Mouse (Mus musculus): ENCODE data around the gene Smoc2.

Smoc2 gene

DNA sequence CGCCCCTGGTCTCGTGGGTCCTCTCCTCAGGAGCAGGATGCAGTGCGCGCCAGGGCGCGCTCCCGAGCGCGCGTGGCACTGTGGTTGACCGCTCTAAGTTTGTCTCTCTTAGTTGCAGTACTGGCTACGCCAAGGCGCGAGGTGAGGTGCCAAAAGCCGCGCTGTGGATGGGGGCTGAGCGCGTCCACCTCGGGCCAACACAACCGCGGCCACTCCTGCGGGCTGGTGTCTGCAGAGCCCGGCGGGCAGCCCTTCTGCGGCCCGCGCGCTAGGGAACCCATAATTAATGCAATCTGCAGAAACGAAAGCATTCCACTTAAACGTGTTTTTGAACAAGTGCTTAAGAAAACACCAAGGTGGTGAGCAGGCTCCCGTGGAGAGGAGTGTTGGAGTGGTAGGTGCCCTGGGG is 1.1 kb downstream of the Smoc2 start:
- no peak for DNase-seq

- peak; percentile 27 to 78 for DNase-seq
These were observed 8.8 kb downstream of the Smoc2 start for GRCm38 (mm10) chr17:14288015-14288616.

DNA sequence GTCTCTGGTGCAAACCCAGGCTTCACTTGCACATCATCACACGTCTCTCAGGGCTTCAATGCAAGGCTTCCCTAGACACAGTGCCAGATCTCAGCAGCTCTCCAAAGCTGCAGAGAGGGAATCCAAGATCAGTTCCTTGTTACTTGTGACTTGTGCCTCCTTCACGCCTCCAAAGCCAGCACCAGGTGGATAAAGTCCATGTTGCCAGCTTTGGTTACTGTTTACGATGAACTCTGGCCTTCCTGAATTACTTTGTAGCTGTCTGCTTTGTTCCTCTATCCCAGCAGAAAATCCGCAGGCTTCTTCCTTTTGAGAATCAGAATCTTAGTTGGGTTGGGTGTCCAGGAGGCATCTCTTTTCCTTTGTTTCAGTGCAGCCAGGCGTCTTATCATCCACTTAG is 14.3 kb downstream of the Smoc2 start:
- DNase-seq: peak; percentile 60 to 67

DNA sequence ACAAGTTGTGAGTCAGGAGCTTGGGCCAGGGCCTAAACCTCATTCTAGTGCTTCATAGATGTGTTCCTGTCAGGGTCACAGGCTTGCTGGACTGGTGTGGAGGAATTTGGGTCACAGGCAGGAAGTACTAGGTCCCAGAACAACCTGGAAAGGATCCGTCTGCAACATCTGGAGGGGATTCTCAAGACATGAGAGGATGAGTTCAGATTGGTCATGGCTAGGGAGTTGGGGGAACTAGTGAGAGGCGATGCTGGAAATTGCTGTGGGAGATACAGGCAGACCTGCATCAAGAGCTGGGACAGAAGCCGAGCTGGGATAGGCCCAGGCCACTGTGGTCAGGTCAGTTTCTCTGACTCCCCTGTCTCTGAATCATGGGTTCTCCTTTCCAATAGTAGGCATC is 15.8 kb downstream of the Smoc2 start:
- DNase-seq: no peak

DNA sequence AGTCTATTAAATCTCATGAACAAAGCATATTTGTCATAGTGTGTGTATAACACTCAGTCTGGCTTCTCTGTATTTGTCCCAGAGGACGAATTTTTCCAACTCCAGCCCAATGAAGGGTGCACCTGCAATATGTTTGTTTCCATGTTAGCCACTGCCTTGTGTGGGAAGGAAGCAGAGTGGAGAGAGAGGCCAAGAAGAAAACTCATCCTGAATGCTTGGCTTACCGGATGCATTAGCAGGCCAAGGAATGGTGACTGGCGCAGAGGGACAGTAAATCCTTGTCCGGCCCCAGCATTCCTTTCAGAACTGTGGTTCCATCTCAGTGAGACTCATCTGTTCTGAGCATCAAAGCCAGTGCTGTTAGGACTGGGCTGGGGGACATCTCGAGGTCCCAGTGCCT is 21.1 kb downstream of the Smoc2 start:
- DNase-seq: no peak

- no peak for DNase-seq
These were observed 22.4 kb downstream of the Smoc2 start for GRCm38 (mm10) chr17:14301491-14302344.

DNA sequence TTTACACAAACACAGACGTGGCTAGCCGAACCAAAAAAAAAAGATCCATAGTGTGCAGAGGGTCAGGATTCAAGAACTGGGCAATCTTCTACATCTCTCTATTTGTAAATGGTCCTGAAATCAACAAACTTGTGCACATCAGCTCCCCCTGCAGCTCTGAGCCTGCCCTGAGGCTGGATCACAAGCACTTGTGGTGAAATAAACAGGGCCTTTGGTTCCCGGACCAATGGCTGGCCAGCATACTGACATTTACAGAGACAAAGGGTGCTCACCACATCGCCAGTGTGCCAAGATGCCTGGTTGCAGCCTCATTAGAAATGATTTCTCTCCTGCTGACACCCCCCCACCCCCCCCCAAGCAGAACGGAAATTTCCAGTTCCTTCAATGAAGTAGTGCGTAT is 23.1 kb downstream of the Smoc2 start:
- DNase-seq: no peak

DNA sequence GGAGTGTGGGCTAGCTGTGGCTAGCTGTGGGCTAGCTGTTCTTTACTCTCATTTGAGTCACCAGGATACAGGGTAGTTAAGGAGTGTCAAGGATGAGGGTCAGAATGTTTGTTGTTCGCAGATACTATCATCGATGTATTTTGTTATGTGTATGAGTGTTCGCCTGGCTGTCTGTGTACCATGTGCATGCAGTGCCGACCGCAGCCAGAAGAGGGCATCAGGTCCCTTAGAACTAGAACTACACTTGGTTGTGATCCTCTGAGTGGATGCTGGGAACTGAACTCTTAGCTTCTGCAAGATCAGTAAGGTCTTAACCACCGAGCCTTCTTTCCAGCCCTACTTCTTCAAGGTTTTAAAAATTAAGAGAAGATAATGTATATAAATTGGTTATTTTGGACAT is 24.4 kb downstream of the Smoc2 start:
- no peak for DNase-seq

GRCm38 (mm10) chr17:14309884-14310283 is 30.6 kb downstream of the Smoc2 start:
- no peak for DNase-seq

DNA sequence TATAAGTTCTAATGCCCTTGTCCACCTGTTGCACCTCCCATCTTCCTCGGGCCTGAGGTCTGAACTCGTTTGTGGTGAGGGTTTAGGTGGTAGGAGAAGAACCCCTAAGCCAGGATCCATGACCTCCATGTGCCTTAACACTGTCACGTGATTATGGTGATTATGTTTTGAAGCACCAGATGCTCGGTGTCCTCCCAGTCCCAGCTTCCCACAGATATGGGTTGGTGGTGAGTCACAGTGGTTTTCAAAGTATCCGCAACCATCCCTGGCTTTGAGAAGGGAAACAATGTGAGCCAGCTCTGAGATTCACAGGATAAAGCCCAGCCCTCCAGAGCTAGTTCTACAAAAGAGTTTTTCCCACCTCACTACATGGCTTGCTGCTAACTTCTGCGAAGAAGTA is 33.1 kb downstream of the Smoc2 start:
- no peak for DNase-seq

- DNase-seq: no peak
These were observed 35.0 kb downstream of the Smoc2 start for GRCm38 (mm10) chr17:14314308-14314707.

GRCm38 (mm10) chr17:14316536-14316935 is 37.2 kb downstream of the Smoc2 start:
- DNase-seq: no peak

GRCm38 (mm10) chr17:14317439-14317838 is 38.1 kb downstream of the Smoc2 start:
- no peak for DNase-seq

GRCm38 (mm10) chr17:14326156-14326555 is 46.9 kb downstream of the Smoc2 start:
- DNase-seq: no peak

- DNase-seq: no peak
These were observed 48.7 kb downstream of the Smoc2 start for GRCm38 (mm10) chr17:14328037-14328436.

DNA sequence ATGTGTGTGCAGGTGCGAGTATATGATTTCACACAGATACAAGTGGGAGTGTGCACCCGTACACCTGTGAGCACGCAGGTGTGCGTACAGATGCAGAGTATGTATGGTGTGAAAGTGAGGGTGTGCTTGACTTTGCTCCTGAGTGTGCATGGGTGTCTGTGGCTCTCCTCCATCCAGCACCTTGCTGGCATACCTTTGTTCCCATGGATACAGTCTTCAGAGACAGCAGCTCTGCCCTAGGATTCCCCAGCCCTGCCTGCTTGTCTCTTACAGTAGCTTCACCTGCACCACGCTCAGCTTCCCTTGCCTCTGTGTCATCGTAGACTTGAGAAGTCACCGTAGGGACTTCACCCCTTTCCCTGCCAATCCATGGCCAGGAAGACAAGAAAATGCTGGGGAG is 51.2 kb downstream of the Smoc2 start:
- DNase-seq: no peak

DNA sequence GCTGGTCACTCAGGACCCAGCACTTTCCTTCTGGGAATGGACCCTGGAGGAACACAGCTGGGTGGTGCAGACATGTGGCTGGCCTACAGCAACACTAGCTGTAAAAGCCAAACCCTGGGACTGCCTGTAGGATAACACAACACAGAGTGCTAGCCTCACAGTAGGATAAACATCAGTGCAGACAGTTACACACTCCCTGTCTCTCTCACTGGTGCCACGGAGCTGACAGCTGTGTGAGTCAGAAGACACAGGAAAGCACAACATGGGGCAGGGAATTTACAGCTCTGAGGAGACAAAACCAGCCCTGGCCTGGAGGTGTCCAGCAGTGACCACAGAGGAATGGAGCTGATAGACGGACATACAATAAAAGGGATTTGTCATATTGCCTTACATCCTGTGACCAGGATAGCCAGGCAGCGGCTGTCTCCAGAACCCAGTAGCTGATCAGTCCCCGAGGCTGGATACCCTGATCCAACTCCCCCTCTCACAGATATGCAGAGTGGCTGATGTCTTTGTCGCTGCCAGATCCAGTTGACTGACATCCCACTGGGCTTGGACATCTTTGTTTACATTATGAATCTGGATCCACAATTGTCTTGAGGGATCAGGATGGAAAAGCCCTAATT is 60.7 kb downstream of the Smoc2 start:
- DNase-seq: no peak

DNA sequence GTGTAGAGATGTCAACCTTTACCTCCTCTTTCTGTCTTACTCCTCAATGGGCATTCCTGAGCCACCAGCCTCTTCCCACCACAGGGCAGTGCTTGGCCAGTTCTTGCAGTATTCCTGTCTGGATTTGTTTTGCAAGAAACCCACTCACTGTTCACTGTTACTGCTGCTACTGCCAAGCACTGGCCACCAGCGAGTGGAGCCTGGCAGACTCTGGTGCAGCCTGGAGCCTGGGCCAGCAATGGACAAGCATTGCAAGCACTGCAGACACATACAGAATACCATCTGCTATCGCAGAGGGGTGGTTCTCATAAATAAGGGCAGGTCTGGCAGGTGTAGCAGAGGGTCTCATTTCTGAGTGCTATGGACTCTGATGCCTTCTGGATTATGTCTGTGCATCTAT is 61.4 kb downstream of the Smoc2 start:
- no peak for DNase-seq

DNA sequence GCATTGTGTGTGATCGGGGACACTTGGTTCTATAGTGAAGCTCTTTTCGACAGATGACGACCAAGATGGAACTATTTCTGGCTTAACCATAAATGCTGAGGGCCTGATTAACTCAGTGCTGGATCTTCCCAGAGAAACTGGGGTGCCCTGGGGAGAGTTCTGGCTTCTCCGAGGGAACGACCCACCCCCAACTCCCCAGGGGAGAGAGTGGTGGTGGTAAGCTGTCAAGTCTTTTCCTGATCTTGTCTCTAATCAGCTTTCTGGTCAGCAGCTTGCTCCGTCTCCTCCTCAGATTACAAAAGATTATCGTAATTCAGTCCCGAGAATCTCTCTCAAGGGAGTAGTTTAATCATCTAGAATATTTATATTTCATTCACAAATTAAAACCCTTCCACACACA is 63.2 kb downstream of the Smoc2 start:
- no peak for DNase-seq

DNA sequence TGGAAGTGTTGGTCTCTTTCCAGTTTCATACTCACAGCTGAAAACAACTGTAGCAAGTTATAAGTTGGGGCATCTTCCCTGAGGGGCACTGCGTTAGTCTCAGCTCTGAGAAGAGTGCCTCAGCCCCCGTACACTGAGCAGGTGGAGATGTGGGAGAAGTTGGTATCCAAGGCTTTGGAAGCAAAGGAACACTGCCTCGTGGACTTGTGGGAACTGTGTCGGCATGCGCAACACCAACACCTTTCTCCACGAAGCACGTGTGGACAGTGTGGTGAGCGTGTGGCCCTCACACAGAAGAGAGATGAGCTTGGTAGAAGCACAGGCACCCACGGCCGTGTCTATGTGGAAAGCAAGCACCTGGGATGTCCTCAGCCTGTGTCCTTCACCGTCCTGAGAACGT is 64.1 kb downstream of the Smoc2 start:
- DNase-seq: no peak

GRCm38 (mm10) chr17:14345556-14345955 is 66.2 kb downstream of the Smoc2 start:
- DNase-seq: no peak

DNA sequence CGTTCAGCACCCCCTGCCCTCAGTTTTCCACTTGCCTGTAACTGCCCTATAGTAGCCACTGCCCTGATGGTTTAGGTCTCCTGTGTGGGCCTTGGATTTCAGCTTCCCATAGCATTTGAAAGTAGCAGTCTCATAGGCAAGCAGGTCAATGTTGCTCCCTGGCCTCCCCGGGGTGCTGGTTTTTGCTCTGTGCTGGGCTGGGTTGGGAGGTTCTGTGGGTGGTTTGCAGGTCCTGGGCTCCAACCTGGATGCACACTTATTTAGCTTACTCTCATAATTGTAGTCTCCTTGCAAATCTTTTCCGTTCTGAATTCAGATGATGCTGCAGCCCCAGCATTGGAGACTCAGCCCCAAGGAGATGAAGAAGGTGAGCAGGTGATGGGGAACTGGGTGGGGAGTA is 67.6 kb downstream of the Smoc2 start:
- no peak for DNase-seq

DNA sequence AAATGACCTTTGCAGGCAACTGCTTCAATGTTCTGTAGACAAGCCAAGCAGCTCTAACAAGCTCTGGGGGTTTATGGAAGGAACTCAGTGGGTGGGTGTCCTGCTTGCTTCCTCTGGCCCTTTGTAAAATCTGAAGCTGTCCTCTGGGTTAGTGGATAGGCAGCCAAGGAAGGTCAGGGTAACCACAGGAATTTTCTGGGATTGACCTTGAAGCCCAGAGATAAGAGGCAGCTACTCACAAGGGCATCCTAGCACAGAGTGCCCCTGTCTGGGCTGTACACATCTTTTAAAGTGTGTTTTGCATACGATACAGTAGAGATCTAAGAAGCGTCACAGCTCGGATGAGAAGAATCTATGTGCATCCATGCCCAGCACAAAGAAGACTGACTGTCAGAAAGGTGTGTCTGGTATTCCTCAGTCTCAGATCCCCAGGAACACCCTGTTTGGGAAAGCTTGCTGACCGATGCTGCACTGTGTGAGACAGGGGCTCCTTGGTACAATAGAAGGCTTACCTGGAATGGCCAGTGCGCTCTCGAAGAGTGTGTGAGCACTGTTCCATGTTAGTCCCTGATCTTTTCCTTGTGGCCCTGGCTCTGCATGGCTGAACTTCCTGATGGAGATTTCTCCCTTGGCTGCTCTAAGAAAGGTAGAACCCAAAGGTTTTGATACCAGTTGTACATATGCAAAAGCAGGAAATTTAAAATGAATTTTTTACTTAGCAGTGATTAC is 69.9 kb downstream of the Smoc2 start:
- no peak for DNase-seq
